Mouse (Mus musculus) erythroblast, embryonic 14.5 days (primary cell): Measurements from ENCODE around the gene Rundc1. TPM values are rescaled to one million over a fixed set of nuclear protein-coding genes. Genes with fewer than 3 reads are reported as not detected.
"Not testable (repeated sequence)": the region's sequence is repeated elsewhere in the genome, so short reads cannot be mapped to it uniquely, and the experiment has no call there.

Experiments used
- H3K27me3 ChIP-seq: 2 replicates; pipeline ENCODE4 v1.6.1; 2012; ENCODE audit warnings: inconsistent platforms; ENCODE audit not compliant: control insufficient read depth
- H3K36me3 ChIP-seq: 2 replicates; pipeline ENCODE4 v1.6.1; 2012; ENCODE audit warnings: mild to moderate bottlenecking, inconsistent platforms; ENCODE audit not compliant: control insufficient read depth
- H3K4me1 ChIP-seq: 2 replicates; pipeline ENCODE4 v1.6.1; 2012; ENCODE audit warnings: inconsistent platforms; ENCODE audit not compliant: control insufficient read depth
- H3K4me3 ChIP-seq: replicated peaks from 2 replicates; pipeline ENCODE3; 2012; ENCODE audit warnings: moderate library complexity, mild to moderate bottlenecking, inconsistent platforms
- H3K9me3 ChIP-seq: 2 replicates; pipeline ENCODE4 v1.6.1; 2012; ENCODE audit warnings: low read length, inconsistent platforms, mixed read lengths; ENCODE audit not compliant: control insufficient read depth
- GATA1 ChIP-seq: IDR thresholded peaks from 2 replicates; pipeline ENCODE4 v1.6.1; 2012; ENCODE audit warnings: low read length, inconsistent platforms, mixed read lengths
- TAL1 ChIP-seq: IDR thresholded peaks from 3 replicates; pipeline ENCODE4 v1.6.1; 2012; ENCODE audit warnings: low read length, inconsistent platforms, mixed read lengths
- polyA plus RNA-seq: library from polyadenylated mRNA; stranded (reverse); fragments of >175 nt; gene quantifications from 2 replicates; pipeline ENCODE4 v1.2.3, GENCODE M21; 2012

Gene Rundc1
- polyA plus RNA-seq, 1 experiment: 0.20 TPM

DNA sequence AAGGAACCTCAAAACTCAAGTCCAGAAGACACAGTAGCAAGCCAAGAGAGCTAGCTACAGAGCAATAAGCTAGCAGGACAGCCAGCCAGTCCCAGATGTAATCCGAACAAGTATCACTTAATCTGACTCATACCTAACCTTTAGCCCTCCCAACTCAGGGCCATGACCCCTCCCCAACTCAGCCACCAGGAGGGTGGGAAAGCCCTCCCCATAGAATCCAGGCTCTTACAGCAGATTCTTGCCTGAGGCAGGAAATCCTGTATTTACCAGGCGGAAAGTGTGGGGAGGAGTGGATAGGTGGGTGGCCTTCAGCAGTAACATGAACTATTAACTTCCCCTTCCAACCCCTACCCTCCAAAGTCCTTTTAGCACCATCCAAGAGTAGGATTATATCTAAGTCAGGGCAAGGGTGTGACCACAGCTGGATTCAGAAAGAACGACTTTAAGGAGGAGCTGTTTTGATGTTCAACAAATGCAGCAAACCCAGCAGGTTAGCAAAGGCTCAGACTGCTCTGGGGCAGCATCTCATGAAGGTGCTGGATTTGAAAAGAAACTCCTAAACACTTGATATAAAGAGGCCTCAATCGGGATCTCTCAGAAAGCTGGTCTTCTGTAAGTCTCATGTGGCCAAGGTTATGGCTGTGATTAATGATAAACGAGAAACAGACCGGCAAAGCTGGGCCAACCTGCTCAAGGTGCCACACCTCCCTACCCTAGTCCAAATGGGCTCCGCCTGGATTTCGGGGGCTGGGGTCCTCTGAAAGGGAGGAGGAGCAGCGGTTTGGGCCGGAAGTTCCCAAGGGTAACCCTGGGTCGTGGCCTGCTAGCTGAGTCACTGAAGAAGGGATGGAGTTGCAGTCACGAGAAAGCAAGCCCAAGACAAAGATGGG, 39.6 kb downstream of the Rundc1 start, which contains the start of gene Rnd2:
Gene Rnd2 (plus strand): TSS at position 789 of the 890 bp plus-strand sequence.
- peaks cover 15% of the 10 kb centered on the region for H3K36me3 ChIP-seq
- H3K27me3 ChIP-seq: peaks cover 70% of the 10 kb centered on the region
- peaks cover 64% of the 10 kb centered on the region for H3K4me1 ChIP-seq
- TF ChIP-seq TAL1 (no peak), GATA1 (no peak)
- no peaks in the 10 kb centered on the region for H3K9me3 ChIP-seq
- peak within 1 kb of the TSS; percentile 69 for H3K4me3 ChIP-seq

DNA sequence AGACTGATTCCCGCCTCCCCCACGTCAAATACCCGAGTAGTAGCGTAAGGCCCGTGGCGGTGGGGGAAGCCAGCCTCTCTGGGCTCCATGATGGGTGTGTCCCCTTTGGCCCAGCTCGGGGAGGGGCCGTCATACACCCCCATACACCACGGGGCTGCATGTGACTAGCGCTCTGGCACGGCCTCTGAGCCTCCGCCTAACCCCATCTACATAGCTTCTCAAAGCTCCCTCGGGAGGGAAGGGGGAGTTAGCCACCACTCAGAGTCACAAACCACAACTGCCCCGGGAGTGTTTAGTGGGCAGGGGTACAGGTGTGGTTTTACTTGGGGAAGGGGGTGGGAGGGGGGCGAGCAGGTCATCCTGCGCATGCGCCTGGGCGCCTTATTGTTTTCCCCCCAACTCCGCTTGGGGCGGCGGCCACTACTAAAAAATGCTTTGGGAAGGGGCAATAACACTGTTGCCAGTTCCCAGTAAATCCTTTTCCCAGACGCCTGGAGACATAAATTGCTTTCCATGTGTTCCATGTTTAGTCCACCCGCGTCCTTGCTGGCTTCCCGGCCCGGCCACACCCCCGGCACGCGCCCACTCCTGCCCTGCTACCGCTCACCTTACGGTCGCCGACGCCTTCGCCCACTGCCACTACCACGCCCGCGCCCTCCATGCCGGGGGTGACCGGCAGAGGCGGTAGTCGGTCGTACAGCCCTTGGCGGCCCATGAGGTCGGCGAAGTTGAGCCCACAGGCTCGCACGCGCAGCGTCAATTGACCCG, 40.4 kb downstream of the Rundc1 start:
- H3K4me3 ChIP-seq: peak overlapping the region; percentile 69
- peaks cover 78% of the 10 kb centered on the region for H3K27me3 ChIP-seq
- H3K36me3 ChIP-seq: peaks cover 8% of the 10 kb centered on the region
- no peaks in the 10 kb centered on the region for H3K9me3 ChIP-seq
- peaks cover 62% of the 10 kb centered on the region for H3K4me1 ChIP-seq
- TF ChIP-seq TAL1 (no peak), GATA1 (no peak)

DNA sequence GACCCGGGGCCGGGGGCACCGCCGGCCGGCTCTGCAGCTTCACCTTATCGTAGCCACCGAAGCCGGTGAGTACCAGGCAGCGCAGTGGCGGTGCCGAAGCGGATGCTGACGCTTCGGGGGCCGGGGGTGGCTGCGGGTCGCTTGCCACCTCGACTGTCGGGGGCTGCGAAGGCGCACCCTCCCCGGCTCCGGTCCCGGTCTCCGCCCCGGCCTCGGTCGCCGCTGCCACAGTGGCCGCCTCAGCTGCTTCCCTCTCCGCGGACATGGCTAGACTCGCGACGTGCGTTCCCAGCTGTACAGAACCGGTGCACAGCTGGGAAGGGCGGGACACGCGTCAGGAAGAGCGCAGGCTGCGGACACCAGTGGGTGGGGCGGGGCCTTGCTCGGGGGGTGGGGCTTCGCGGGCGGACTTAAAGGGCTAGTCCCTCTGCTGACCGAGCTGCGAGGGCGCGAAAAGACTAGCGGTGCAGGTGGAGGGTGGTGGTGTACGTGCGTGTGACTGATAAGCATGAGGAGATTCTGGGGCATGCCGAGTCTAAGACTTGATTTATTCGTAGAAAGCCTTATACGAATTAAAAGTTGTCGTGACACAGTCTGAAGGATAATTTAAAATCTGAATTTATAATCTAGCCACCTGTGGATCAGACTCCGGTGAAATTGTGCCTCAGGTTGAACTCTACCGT, 41.1 kb downstream of the Rundc1 start, which contains the start of gene Vat1:
Gene Vat1 (minus strand): TSS at position 362 of the 683 bp plus-strand sequence.
- no peak for TF ChIP-seq GATA1
- no peak for TF ChIP-seq TAL1
- no peaks in the 10 kb centered on the region for H3K9me3 ChIP-seq
- H3K4me3 ChIP-seq: peak within 1 kb of the TSS; percentile 69
- peaks cover 62% of the 10 kb centered on the region for H3K4me1 ChIP-seq
- peaks cover 85% of the 10 kb centered on the region for H3K27me3 ChIP-seq
- H3K36me3 ChIP-seq: peaks cover 4% of the 10 kb centered on the region; the same call in 1 of the 2 replicates

DNA sequence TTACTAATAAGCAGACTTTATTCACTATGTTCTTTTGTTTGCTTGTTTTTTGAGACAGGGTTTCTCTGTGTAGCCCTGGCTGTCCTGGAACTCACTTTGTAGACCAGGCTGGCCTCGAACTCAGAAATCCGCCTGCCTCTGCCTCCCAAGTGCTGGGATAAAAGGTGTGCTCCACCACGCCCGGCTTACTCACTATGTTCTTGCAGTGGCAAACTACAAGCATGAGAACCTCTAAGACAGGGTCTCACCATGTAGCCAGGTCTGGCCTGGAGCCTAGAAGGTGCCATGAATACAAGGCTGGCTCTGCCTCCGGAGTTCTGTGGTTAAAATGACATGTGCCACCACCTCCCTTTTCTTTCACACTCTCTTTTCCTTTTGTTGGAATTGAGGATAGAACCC, 41.7 kb downstream of the Rundc1 start:
- H3K36me3 ChIP-seq, H3K9me3 ChIP-seq: not testable (repeated sequence)
- peaks cover 90% of the 10 kb centered on the region for H3K27me3 ChIP-seq
- H3K4me1 ChIP-seq: peaks cover 62% of the 10 kb centered on the region
- peak overlapping the region; percentile 69 for H3K4me3 ChIP-seq

- Histone ChIP-seq H3K4me1 (peaks cover 57% of the 10 kb centered on the region), H3K36me3 (no peaks in the 10 kb centered on the region), H3K27me3 (peaks cover 97% of the 10 kb centered on the region), H3K9me3 (no peaks in the 10 kb centered on the region), H3K4me3 (peak overlapping the region; percentile 62)
- TF ChIP-seq TAL1: no peak
Observed at GRCm38 (mm10) chr11:101467477-101468262, 42.8 kb downstream of the Rundc1 start.

DNA sequence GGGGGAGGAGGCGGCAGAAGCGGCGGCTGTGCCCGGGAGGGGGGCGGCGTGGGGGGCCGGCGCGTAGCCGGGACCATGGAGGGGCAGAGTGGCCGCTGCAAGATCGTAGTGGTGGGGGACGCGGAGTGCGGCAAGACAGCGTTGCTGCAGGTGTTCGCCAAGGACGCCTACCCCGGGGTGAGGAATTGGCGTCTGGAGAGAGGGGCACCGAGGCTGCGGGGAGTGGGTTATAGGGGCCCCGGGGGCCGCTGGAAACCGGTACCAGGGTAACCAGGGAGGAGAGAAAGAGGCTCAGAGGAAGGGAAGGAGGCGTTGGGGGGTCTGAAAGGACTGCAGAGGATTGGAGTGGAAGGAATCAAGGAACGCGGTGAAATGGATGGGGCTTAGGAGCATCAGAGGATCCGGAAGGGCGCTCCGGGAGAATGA, 43.4 kb downstream of the Rundc1 start:
- peaks cover 96% of the 10 kb centered on the region for H3K27me3 ChIP-seq
- no peaks in the 10 kb centered on the region for H3K9me3 ChIP-seq
- TF ChIP-seq TAL1 (no peak), GATA1 (no peak)
- H3K4me3 ChIP-seq: peak overlapping the region; percentile 62
- H3K36me3 ChIP-seq: no peaks in the 10 kb centered on the region
- H3K4me1 ChIP-seq: peaks cover 51% of the 10 kb centered on the region

DNA sequence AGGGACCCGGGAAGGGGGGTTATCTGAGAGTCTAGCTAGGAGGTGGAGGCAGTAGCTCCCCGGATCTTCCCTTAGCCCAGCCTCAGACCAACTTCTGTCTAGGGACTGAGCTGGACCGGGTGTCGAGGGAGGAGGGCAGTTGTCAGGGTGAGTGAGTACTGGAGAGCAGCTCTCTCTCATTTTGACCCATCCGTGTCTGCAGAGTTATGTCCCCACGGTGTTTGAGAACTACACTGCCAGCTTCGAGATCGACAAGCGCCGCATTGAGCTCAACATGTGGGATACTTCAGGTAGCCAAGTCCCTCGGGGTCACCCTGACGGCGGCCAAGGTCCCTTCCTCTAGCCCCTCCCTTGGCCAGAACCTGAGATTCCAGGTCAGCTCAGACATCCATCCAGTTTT, 43.8 kb downstream of the Rundc1 start:
- Histone ChIP-seq H3K4me3 (peak overlapping the region; percentile 62), H3K27me3 (peaks cover 92% of the 10 kb centered on the region), H3K36me3 (no peaks in the 10 kb centered on the region), H3K4me1 (peaks cover 47% of the 10 kb centered on the region), H3K9me3 (no peaks in the 10 kb centered on the region)
- no peak for TF ChIP-seq GATA1
- no peak for TF ChIP-seq TAL1

DNA sequence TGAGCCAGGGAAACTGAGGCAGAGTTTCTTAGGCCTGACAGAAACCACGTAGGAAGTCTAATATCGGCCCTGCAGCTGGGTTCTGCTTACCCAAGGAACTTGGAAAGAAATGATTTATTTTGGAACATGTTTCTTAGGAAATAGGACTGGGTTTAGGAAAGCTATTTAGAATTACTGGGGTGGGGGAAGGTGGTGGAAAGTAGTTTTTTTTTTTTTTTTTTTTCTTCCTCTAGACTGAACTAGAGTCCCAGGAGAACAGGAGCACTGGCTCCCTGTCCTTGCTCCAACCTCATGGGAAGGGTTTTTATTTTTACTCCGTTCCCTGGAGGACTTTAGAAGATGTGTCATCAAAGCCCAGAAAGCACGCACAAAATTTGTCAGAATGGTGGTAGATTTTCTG, 44.3 kb downstream of the Rundc1 start:
- H3K9me3 ChIP-seq: no peaks in the 10 kb centered on the region
- H3K4me1 ChIP-seq: peaks cover 44% of the 10 kb centered on the region
- TF ChIP-seq TAL1 (no peak), GATA1 (no peak)
- H3K27me3 ChIP-seq: peaks cover 88% of the 10 kb centered on the region
- no peaks in the 10 kb centered on the region for H3K36me3 ChIP-seq
- no peak overlapping the region for H3K4me3 ChIP-seq
